Mouse (Mus musculus): ENCODE measurements around the gene Trat1.

GRCm38 (mm10) chr16:48771971-48772445 lies at the start of gene Trat1:
- TF ChIP-seq CTCF (conservative IDR thresholded peaks at IDR 0.05; ENCODE audit: insufficient read depth, insufficient read length, low read depth, low read length) = no peak
- no peak for TF ChIP-seq POLR2A (IDR thresholded peaks at IDR 0.05; ENCODE audit: low read depth, low read length)

Data from kidney, adult 2 months (tissue).